17 mouse cellular contexts compared by ENCODE assay signal in genomic region chr19:58830182-58830581, GRCm38 (mm10). TPM values are rescaled to one million over a fixed set of nuclear protein-coding genes. Genes with fewer than 3 reads are reported as not detected.
A peak's percentile ranks its signal among the peaks of the same experiment; 100 is the strongest.
DNase-seq lines count a peak whose midpoint lies in the region; ATAC-seq and TF ChIP-seq lines count a peak whose summit lies in the region.
"Had no signal": no experiment of that assay in that cellular context is flagged by ENCODE, and none has a peak within 500 bp of the region (broad histone marks: within the 10 kb centered on the region; RNA-seq: fewer than 3 reads in every experiment).

No protein-coding gene starts in this region.

- DNase-seq in hindbrain, embryonic 14.5 days (ENCODE audit: low spot score), result no peak
- DNase-seq in hindbrain, embryonic 10.5 days (ENCODE audit: low spot score), result no peak
- DNase-seq in left cerebral cortex, postnatal 25 days (ENCODE audit: low spot score in 2 of 2), result peak; percentile 44 to 83
- no peak for DNase-seq in left cerebral cortex, postnatal 36 days (ENCODE audit: low spot score in 2 of 2)
- DNase-seq in brain, embryonic 14.5 days (ENCODE audit: low read depth), result peak; percentile 74
- DNase-seq in heart, postnatal 36 days, result no peak
- DNase-seq: heart, adult 11 months; liver; lung, adult 18-20 months; lung, postnatal 4 days had no signal

- no peak for TF ChIP-seq CTCF in brain, embryonic 14.5 days (IDR thresholded peaks at IDR 0.05; ENCODE audit: borderline replicate concordance, extremely low read depth, insufficient read depth, insufficient read length)

- no peak overlapping the region for H3K4me2 ChIP-seq in hindbrain, embryonic 14.5 days (replicated peaks)
- no peak overlapping the region for H3K4me2 ChIP-seq in hindbrain, embryonic 16.5 days (ENCODE audit: low read length)
- H3K4me2 ChIP-seq: heart, embryonic 15.5 days; neural tube, embryonic 12.5 days had no signal

- peaks cover 29% of the 10 kb centered on the region for H3K4me1 ChIP-seq in hindbrain, embryonic 14.5 days (replicated peaks; ENCODE audit: control insufficient read depth, insufficient read depth, low read length)
- peaks cover 53% of the 10 kb centered on the region for H3K4me1 ChIP-seq in hindbrain, embryonic 10.5 days (replicated peaks)
- H3K4me1 ChIP-seq in hindbrain, embryonic 16.5 days (ENCODE audit: control insufficient read depth, insufficient read depth, low read depth, low read length), result peaks cover 20% of the 10 kb centered on the region

- H3K9ac ChIP-seq in hindbrain, embryonic 14.5 days, result no peak overlapping the region
- no peak overlapping the region for H3K9ac ChIP-seq in hindbrain, embryonic 16.5 days (ENCODE audit: low read depth, low read length)
- H3K9ac ChIP-seq: heart, embryonic 15.5 days; neural tube, embryonic 12.5 days had no signal

- no peak for TF ChIP-seq POLR2A in brain, embryonic 14.5 days (IDR thresholded peaks at IDR 0.05; ENCODE audit: borderline replicate concordance, extremely low read depth, insufficient read depth, insufficient read length, poor library complexity, severe bottlenecking)

- no peak overlapping the region for H3K4me3 ChIP-seq in hindbrain, embryonic 14.5 days (replicated peaks; ENCODE audit: low read length)
- H3K4me3 ChIP-seq in hindbrain, embryonic 10.5 days, result no peak overlapping the region
- no peak overlapping the region for H3K4me3 ChIP-seq in hindbrain, embryonic 16.5 days (ENCODE audit: low read length)
- H3K4me3 ChIP-seq: heart, embryonic 15.5 days; neural tube, embryonic 12.5 days had no signal

- no peak for ATAC-seq in hindbrain, embryonic 14.5 days (ENCODE audit: low FRiP score)
- ATAC-seq in hindbrain, embryonic 16.5 days, result no peak

- H3K36me3 ChIP-seq in hindbrain, embryonic 14.5 days (replicated peaks; ENCODE audit: control insufficient read depth, insufficient read depth), result peaks cover 6% of the 10 kb centered on the region; the same call in 1 of the 2 replicates
- peaks cover 3% of the 10 kb centered on the region; the same call in 1 of the 2 replicates for H3K36me3 ChIP-seq in hindbrain, embryonic 10.5 days
- H3K36me3 ChIP-seq in hindbrain, embryonic 16.5 days (ENCODE audit: control insufficient read depth, insufficient read depth, low read length), result peaks cover 1% of the 10 kb centered on the region; the same call in 1 of the 2 replicates
- H3K36me3 ChIP-seq: heart, embryonic 15.5 days had no signal

- no peaks in the 10 kb centered on the region for H3K27me3 ChIP-seq in hindbrain, embryonic 14.5 days (ENCODE audit: control insufficient read depth, insufficient read depth, low read length)
- no peaks in the 10 kb centered on the region; the same call in 1 of the 2 replicates for H3K27me3 ChIP-seq in hindbrain, embryonic 10.5 days (ENCODE audit: insufficient read depth, poor library complexity, severe bottlenecking)
- H3K27me3 ChIP-seq in hindbrain, embryonic 16.5 days (replicated peaks; ENCODE audit: control insufficient read depth, insufficient read depth, low read length), result no peaks in the 10 kb centered on the region
- H3K27me3 ChIP-seq: heart, embryonic 15.5 days; neural tube, embryonic 12.5 days had no signal

- intact Hi-C loops in left cerebral cortex, postnatal 25 days (cut with DNase I), result no loop called here
- intact Hi-C loops in left cerebral cortex, postnatal 36 days (cut with DNase I), result no loop called here
- intact Hi-C loops in heart, postnatal 36 days (cut with DNase I), result no loop called here

- H3K9me3 ChIP-seq in hindbrain, embryonic 14.5 days (ENCODE audit: control insufficient read depth, low read length), result no peaks in the 10 kb centered on the region
- no peaks in the 10 kb centered on the region for H3K9me3 ChIP-seq in hindbrain, embryonic 10.5 days
- H3K9me3 ChIP-seq in hindbrain, embryonic 16.5 days (ENCODE audit: control insufficient read depth, low read length), result peaks cover 2% of the 10 kb centered on the region; the same call in 1 of the 2 replicates
- H3K9me3 ChIP-seq: heart, embryonic 15.5 days; neural tube, embryonic 12.5 days had no signal

- H3K27ac ChIP-seq in hindbrain, embryonic 14.5 days, result peak overlapping the region; percentile 52; the same call in 1 of the 2 replicates
- H3K27ac ChIP-seq in hindbrain, embryonic 10.5 days, result no peak overlapping the region
- peak overlapping the region; percentile 62 for H3K27ac ChIP-seq in hindbrain, embryonic 16.5 days (ENCODE audit: low read depth, low read length)
- H3K27ac ChIP-seq: heart, embryonic 15.5 days had no signal

- WGBS in hindbrain, embryonic 14.5 days, result 93% methylated on average over 7 of the region's 7 CpGs
- WGBS in hindbrain, embryonic 10.5 days, result 94% methylated on average over 7 of the region's 7 CpGs
- WGBS in hindbrain, embryonic 16.5 days, result 80% methylated on average over 7 of the region's 7 CpGs

RNA-seq across cellular contexts. Expression of gene 1700019N19Rik, which starts 35.9 kb away (rescaled TPM):
- not detected in 2 replicates for polyA plus RNA-seq in hindbrain, embryonic 14.5 days (2014; fragmentation: Nextera tagmentation; extraction: Ambion mirVana)
- 0.16 TPM in 1 of 2 replicates, not detected in the other for polyA plus RNA-seq in hindbrain, embryonic 10.5 days (2016; fragmentation: Nextera tagmentation; extraction: Ambion mirVana)
- under 1 TPM; 0.34 to 0.39 TPM for total RNA-seq in left cerebral cortex, postnatal 25 days (2021)
- 1 to 10 TPM in 1 of 2 experiments, not detected in 1; 1.1 TPM for total RNA-seq in left cerebral cortex, postnatal 36 days (2021)
- 0.08 TPM in 1 of 2 replicates, not detected in the other for polyA plus RNA-seq in brain, embryonic 14.5 days (2012; rRNA removed)
- not detected in 2 replicates for polyA plus RNA-seq in hindbrain, embryonic 16.5 days (2015; fragmentation: Nextera tagmentation; extraction: Ambion mirVana)
- total RNA-seq in heart, postnatal 36 days (2021), result not detected
- total RNA-seq: adrenal gland, postnatal 14 days; gastrocnemius, adult 8-10 months had no signal
- polyA plus RNA-seq: C2C12; embryonic facial prominence, embryonic 14.5 days; heart, embryonic 15.5 days; neural tube, embryonic 12.5 days had no signal

Comparison
In these comparisons a context has a peak if more than half of its experiments do, and no peak if none do; other contexts are left out.
1. DNase-seq: peak in left cerebral cortex, postnatal 25 days (2 of 2) and brain, embryonic 14.5 days (single experiment); none in hindbrain, embryonic 14.5 days (single experiment), hindbrain, embryonic 10.5 days (single experiment), left cerebral cortex, postnatal 36 days (0 of 2) and heart, postnatal 36 days (0 of 2).